Mouse (Mus musculus) lung, postnatal 0 days (tissue): Measurements from ENCODE around the gene Anks1.

Experiments used
- CTCF ChIP-seq: IDR thresholded peaks from 2 replicates; pipeline ENCODE4 v1.5.1; 2016; ENCODE audit warnings: antibody characterized with exemption, mild to moderate bottlenecking
- EP300 ChIP-seq: IDR thresholded peaks from 2 replicates; pipeline ENCODE4 v1.6.1; 2016; ENCODE audit warnings: antibody characterized with exemption, mild to moderate bottlenecking, control low read depth

DNA sequence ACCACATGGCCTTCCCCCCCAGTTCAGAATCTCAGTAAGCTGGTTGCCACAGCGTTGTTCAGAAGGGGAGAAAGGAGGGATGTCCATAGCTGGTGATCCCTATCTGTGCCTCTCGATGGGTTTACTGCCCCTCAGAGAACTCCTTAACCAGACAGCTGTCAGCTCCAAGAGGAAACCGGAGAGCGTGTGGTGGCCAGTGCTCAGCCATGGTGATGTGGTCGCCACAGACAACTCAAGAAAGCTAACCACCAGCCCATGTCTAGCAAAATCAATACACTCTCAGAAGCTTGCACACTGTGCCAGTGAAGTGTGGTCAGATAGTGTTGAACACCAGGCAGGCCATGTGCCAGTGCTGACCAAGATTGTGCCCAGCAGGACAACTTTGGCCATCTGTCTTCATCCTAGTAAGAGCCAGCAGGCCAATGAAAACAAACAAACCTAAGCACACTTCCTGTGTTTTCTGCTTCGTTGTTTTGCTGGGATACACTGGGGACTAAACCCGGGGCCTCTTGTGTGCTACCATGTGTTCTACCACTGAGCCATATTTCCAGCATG lies 73.7 kb downstream of the Anks1 start:
- TF ChIP-seq CTCF (no peak), EP300 (no peak)
